Mouse (Mus musculus): ENCODE data around the gene Cdkn3. TPM values are rescaled to one million over a fixed set of nuclear protein-coding genes. Genes with fewer than 3 reads are reported as not detected.

The Cdkn3 gene
- polyA plus RNA-seq (2012; rRNA removed): 18.0 and 26.2 TPM in 2 replicates

DNA sequence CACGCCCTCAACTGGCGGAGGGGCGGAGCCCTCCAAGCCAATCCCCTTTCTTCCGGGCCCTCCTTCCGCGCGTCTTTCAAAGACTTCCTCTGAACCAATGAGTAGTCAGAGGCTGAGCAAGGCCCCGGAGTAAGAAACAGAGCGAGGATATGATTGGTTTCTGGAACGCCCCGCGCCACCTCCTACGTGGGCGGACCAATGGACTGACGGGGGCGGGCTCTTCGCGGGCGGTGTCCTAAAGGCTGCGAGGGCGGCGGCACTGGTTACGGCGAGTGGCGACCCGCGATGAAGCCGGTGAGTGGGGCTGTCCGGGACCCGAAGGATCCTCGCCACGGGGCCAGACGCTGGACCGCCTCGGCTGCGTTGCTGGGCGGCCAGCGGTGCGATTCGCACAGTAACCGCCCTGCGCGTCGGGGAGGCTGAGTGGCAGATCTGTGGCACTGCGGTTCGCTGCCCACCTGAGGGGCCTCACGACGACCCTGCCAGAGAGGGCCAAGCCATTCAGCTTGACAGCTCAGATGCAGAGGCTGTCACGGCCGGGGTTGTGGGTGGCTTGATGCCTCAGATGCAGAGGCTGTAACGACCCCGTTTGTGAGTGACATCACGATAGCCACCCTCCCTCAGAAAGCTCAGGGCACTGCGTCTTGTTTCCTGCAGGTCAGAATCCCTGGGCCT is at the start of gene Cdkn3:
TSS of gene Cdkn3 (plus strand) at position 187 of the 675 bp plus-strand sequence.

DNA sequence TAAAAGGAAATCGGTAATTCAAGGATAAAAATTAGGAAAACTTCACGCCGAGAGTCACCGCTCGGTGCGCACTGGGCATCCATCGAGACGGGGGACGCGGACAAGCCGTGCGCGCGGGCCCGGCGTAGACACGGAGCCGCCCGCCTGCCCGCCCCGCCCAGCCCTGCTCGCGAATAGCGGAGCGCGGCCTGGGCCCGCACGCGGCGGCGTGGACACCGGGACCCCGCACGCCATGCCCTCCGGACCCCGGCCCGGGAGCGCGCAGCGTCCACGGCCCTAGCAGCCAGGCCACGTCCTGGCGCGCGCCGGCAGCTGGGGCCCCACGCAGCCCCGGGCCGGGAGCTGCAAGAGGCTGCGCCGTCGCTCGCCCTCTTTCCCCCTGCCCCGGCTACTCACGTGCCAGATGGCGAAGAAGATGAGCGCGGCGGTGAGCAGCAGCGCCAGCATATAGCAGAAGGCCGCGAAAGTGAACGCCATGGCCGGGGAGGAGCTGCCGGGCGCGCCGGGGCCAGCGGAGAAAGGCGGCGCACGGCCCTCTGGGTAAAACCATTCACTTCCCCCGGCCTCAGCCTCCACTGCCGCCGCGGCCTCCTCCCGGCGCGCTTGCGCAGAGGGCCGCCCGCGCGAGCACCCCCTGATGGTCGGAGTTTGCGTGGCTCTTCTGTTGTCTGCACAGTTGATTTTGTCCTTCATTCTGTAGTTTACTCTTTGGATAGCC is 27.6 kb downstream of the Cdkn3 start, which contains the start of gene Cnih1:
TSS of gene Cnih1 (minus strand) at position 625 of the 718 bp plus-strand sequence.

Other genes with a start within 250 kb of the Cdkn3 start
- 45.9 and 98.0 TPM in 2 replicates for gene Cnih1, start 27.9 kb downstream of the Cdkn3 start, polyA plus RNA-seq (2012; rRNA removed)
- gene Gmfb, start 61.7 kb downstream of the Cdkn3 start, polyA plus RNA-seq (2012; rRNA removed): 33.3 and 56.8 TPM in 2 replicates
- 23.0 and 33.4 TPM in 2 replicates for gene Cgrrf1, start 71.6 kb downstream of the Cdkn3 start, polyA plus RNA-seq (2012; rRNA removed)
- 8.1 and 10.8 TPM in 2 replicates for gene Samd4, start 122.3 kb downstream of the Cdkn3 start, polyA plus RNA-seq (2012; rRNA removed)